Mouse (Mus musculus) stomach, embryonic 14.5 days (tissue): ENCODE data around the gene Fam184b. TPM values are rescaled to one million over a fixed set of nuclear protein-coding genes. Genes with fewer than 3 reads are reported as not detected.

Experiments used
- ATAC-seq: fragments of 200-750 bp; cut with Nextera tagmentation; 2 replicates; pipeline ENCODE4 v1.8.0; 2017; ENCODE audit warnings: low read depth, moderate TSS enrichment; ENCODE audit not compliant: insufficient number of reproducible peaks, insufficient read depth, low FRiP score
- H3K27ac ChIP-seq: fragments of 300-500 bp; sonication (generic); 2 replicates; pipeline ENCODE4 v1.5.1; 2014; ENCODE audit warnings: mild to moderate bottlenecking, low read length, moderate library complexity, mixed read lengths
- H3K27me3 ChIP-seq: fragments of 300-500 bp; sonication (generic); 2 replicates; pipeline ENCODE4 v1.6.1; 2014; ENCODE audit warnings: low read length, control low read depth, mixed read lengths; ENCODE audit not compliant: control insufficient read depth, insufficient read depth
- H3K36me3 ChIP-seq: fragments of 300-500 bp; sonication (generic); 2 replicates; pipeline ENCODE4 v1.6.1; 2014; ENCODE audit warnings: mild to moderate bottlenecking, control low read depth, low read length, moderate library complexity, mixed read lengths; ENCODE audit not compliant: control insufficient read depth, insufficient read depth
- H3K4me1 ChIP-seq: fragments of 300-500 bp; sonication (generic); 2 replicates; pipeline ENCODE4 v1.6.1; 2014; ENCODE audit warnings: low read length, control low read depth, mixed read lengths; ENCODE audit not compliant: control insufficient read depth, insufficient read depth
- H3K4me2 ChIP-seq: fragments of 300-500 bp; sonication (generic); replicated peaks from 2 replicates; pipeline ENCODE4 v1.6.1; 2014; ENCODE audit warnings: low read depth, low read length, control low read depth
- H3K4me3 ChIP-seq: fragments of 300-500 bp; sonication (generic); 2 replicates; pipeline ENCODE4 v1.5.1; 2014; ENCODE audit warnings: low read depth, low read length, control low read depth
- H3K9ac ChIP-seq: fragments of 300-500 bp; sonication (generic); replicated peaks from 2 replicates; pipeline ENCODE4 v1.6.1; 2014; ENCODE audit warnings: low read depth, mild to moderate bottlenecking, control low read depth, low read length, moderate library complexity, mixed read lengths
- H3K9me3 ChIP-seq: fragments of 300-500 bp; sonication (generic); 2 replicates; pipeline ENCODE4 v1.6.1; 2016; ENCODE audit warnings: low read depth, low read length, control low read depth; ENCODE audit not compliant: control insufficient read depth
- WGBS: fragments of 180-500 bp; shearing (Covaris S2); extraction: QIAGEN DNeasy Blood & Tissue Kit; methylation state at CpG from one replicate; pipeline ENCODE4 v1.1.7; 2014; 5-methylcytosine and 5-hydroxymethylcytosine counted together
- polyA plus RNA-seq: library from polyadenylated mRNA; unstranded; fragments of >200 nt; fragmentation: Nextera tagmentation; extraction: Ambion mirVana; gene quantifications from 2 replicates; pipeline ENCODE4 v1.2.1, GENCODE M21; 2014

Gene Fam184b
- polyA plus RNA-seq: 4.0 TPM in 2 replicates

GRCm38 (mm10) chr5:45638806-45639714 lies at the start of gene Fam184b:
TSS of gene Fam184b (minus strand) at chr5:45639614.
- no peaks in the 10 kb centered on the region for H3K9me3 ChIP-seq
- peak; percentile 81 for ATAC-seq
- H3K4me3 ChIP-seq: peak within 1 kb of the TSS; percentile 54
- no peaks in the 10 kb centered on the region for H3K36me3 ChIP-seq
- H3K27me3 ChIP-seq: no peaks in the 10 kb centered on the region
- peak within 1 kb of the TSS; percentile 45 for H3K9ac ChIP-seq
- WGBS: 1% methylated on average over 48 of the region's 48 CpGs
- H3K4me1 ChIP-seq: no peaks in the 10 kb centered on the region
- H3K27ac ChIP-seq: no peak within 1 kb of the TSS; the same call in 1 of the 2 replicates
- peak within 1 kb of the TSS; percentile 99 for H3K4me2 ChIP-seq

GRCm38 (mm10) chr5:45689152-45689551 lies 49.7 kb upstream of the Fam184b start:
- Histone ChIP-seq H3K4me2 (no peak overlapping the region), H3K27me3 (no peaks in the 10 kb centered on the region), H3K4me1 (no peaks in the 10 kb centered on the region), H3K36me3 (peaks cover 11% of the 10 kb centered on the region; the same call in 1 of the 2 replicates), H3K9ac (no peak overlapping the region), H3K27ac (no peak overlapping the region), H3K4me3 (no peak overlapping the region), H3K9me3 (no peaks in the 10 kb centered on the region)
- WGBS: 83% methylated on average over 4 of the region's 4 CpGs
- ATAC-seq: no peak

GRCm38 (mm10) chr5:45686223-45686622 lies 46.8 kb upstream of the Fam184b start:
- no peak overlapping the region for H3K27ac ChIP-seq
- H3K4me2 ChIP-seq: no peak overlapping the region
- ATAC-seq: no peak
- H3K27me3 ChIP-seq: no peaks in the 10 kb centered on the region
- H3K4me3 ChIP-seq: no peak overlapping the region
- H3K9ac ChIP-seq: no peak overlapping the region
- no peaks in the 10 kb centered on the region for H3K9me3 ChIP-seq
- H3K4me1 ChIP-seq: no peaks in the 10 kb centered on the region
- H3K36me3 ChIP-seq: peaks cover 16% of the 10 kb centered on the region; the same call in 1 of the 2 replicates
- WGBS: 96% methylated on average over 3 of the region's 3 CpGs

GRCm38 (mm10) chr5:45685243-45685642 lies 45.8 kb upstream of the Fam184b start:
- H3K4me3 ChIP-seq: no peak overlapping the region

GRCm38 (mm10) chr5:45683388-45683787 lies 44.0 kb upstream of the Fam184b start:
- Histone ChIP-seq H3K9ac (no peak overlapping the region), H3K27me3 (no peaks in the 10 kb centered on the region), H3K4me3 (no peak overlapping the region), H3K27ac (no peak overlapping the region), H3K9me3 (no peaks in the 10 kb centered on the region), H3K4me1 (no peaks in the 10 kb centered on the region), H3K36me3 (peaks cover 11% of the 10 kb centered on the region; the same call in 1 of the 2 replicates), H3K4me2 (no peak overlapping the region)
- ATAC-seq: no peak
- WGBS: 89% methylated on average over 1 of the region's 1 CpGs

More at GRCm38 (mm10) chr5:45685243-45685642, 45.8 kb upstream of the Fam184b start:
- no peak for ATAC-seq
- Histone ChIP-seq H3K36me3 (peaks cover 20% of the 10 kb centered on the region; the same call in 1 of the 2 replicates), H3K4me1 (no peaks in the 10 kb centered on the region), H3K27ac (no peak overlapping the region), H3K27me3 (no peaks in the 10 kb centered on the region), H3K9me3 (no peaks in the 10 kb centered on the region), H3K4me2 (no peak overlapping the region), H3K9ac (no peak overlapping the region)
- 96% methylated on average over 2 of the region's 2 CpGs for WGBS

GRCm38 (mm10) chr5:45679955-45680354 lies 40.5 kb upstream of the Fam184b start:
- ATAC-seq: no peak
- H3K9me3 ChIP-seq: no peaks in the 10 kb centered on the region
- H3K27ac ChIP-seq: no peak overlapping the region
- H3K9ac ChIP-seq: no peak overlapping the region
- no peak overlapping the region for H3K4me2 ChIP-seq
- no peaks in the 10 kb centered on the region for H3K4me1 ChIP-seq
- no peaks in the 10 kb centered on the region for H3K27me3 ChIP-seq
- no peak overlapping the region for H3K4me3 ChIP-seq
- peaks cover 31% of the 10 kb centered on the region for H3K36me3 ChIP-seq

- Histone ChIP-seq H3K4me3 (no peak overlapping the region), H3K9ac (no peak overlapping the region), H3K27me3 (no peaks in the 10 kb centered on the region), H3K4me2 (no peak overlapping the region), H3K4me1 (no peaks in the 10 kb centered on the region), H3K27ac (no peak overlapping the region), H3K36me3 (peaks cover 34% of the 10 kb centered on the region), H3K9me3 (no peaks in the 10 kb centered on the region)
- ATAC-seq: no peak
- WGBS: 77% methylated on average over 4 of the region's 4 CpGs
Measured at GRCm38 (mm10) chr5:45677639-45678038, 38.2 kb upstream of the Fam184b start.

GRCm38 (mm10) chr5:45675032-45675431 lies 35.6 kb upstream of the Fam184b start:
- Histone ChIP-seq H3K9ac (no peak overlapping the region), H3K4me1 (no peaks in the 10 kb centered on the region), H3K4me3 (no peak overlapping the region), H3K36me3 (peaks cover 25% of the 10 kb centered on the region), H3K4me2 (no peak overlapping the region), H3K27ac (no peak overlapping the region), H3K27me3 (no peaks in the 10 kb centered on the region), H3K9me3 (no peaks in the 10 kb centered on the region)
- no peak for ATAC-seq
- WGBS: 90% methylated on average over 1 of the region's 1 CpGs
